Mouse (Mus musculus): ENCODE measurements at regions not wholly inside any gene's neighbourhood (a gene's known extent, or its start where the extent isn't known, plus 50 kb on each side); places are given as distances from the start of the nearest gene placed in this dataset.

- Histone ChIP-seq H3K27me3 (replicated peaks; ENCODE audit: control insufficient read depth, insufficient read depth, low read length) (no peaks in the 10 kb centered on the region), H3K4me3 (ENCODE audit: low read length) (no peak overlapping the region), H3K9me3 (ENCODE audit: control insufficient read depth, low read length) (no peaks in the 10 kb centered on the region), H3K4me2 (ENCODE audit: low read depth, low read length) (no peak overlapping the region), H3K36me3 (ENCODE audit: control insufficient read depth, insufficient read depth, low read length) (no peaks in the 10 kb centered on the region), H3K4me1 (ENCODE audit: control insufficient read depth, insufficient read depth, low read length) (no peaks in the 10 kb centered on the region), H3K9ac (ENCODE audit: low read depth, low read length) (no peak overlapping the region), H3K27ac (ENCODE audit: low read length) (no peak overlapping the region)
- ATAC-seq = no peak
- 65% methylated on average over 2 of the region's 2 CpGs for WGBS
Measured at GRCm38 (mm10) chr7:123795036-123795435, 187.6 kb upstream of the Hs3st4 start.

- no peak overlapping the region for H3K9ac ChIP-seq (ENCODE audit: low read depth, low read length)
- H3K9me3 ChIP-seq (ENCODE audit: control insufficient read depth, low read length) = no peaks in the 10 kb centered on the region
- H3K4me1 ChIP-seq (ENCODE audit: control insufficient read depth, insufficient read depth, low read length) = no peaks in the 10 kb centered on the region
- 60% methylated on average over 3 of the region's 3 CpGs for WGBS
- no peak for ATAC-seq
- no peak overlapping the region for H3K4me2 ChIP-seq (ENCODE audit: low read depth, low read length)
- no peaks in the 10 kb centered on the region for H3K36me3 ChIP-seq (ENCODE audit: control insufficient read depth, insufficient read depth, low read length)
- H3K4me3 ChIP-seq (ENCODE audit: low read length) = no peak overlapping the region
- H3K27me3 ChIP-seq (replicated peaks; ENCODE audit: control insufficient read depth, insufficient read depth, low read length) = no peaks in the 10 kb centered on the region
- no peak overlapping the region for H3K27ac ChIP-seq (ENCODE audit: low read length)
Measured at GRCm38 (mm10) chr7:123796096-123796495, 186.6 kb upstream of the Hs3st4 start.

GRCm38 (mm10) chr7:123805650-123806049, 177.0 kb upstream of the Hs3st4 start:
- Histone ChIP-seq H3K27me3 (replicated peaks; ENCODE audit: control insufficient read depth, insufficient read depth, low read length) (no peaks in the 10 kb centered on the region), H3K4me2 (ENCODE audit: low read depth, low read length) (no peak overlapping the region), H3K9me3 (ENCODE audit: control insufficient read depth, low read length) (no peaks in the 10 kb centered on the region), H3K9ac (ENCODE audit: low read depth, low read length) (no peak overlapping the region), H3K4me1 (ENCODE audit: control insufficient read depth, insufficient read depth, low read length) (no peaks in the 10 kb centered on the region), H3K27ac (ENCODE audit: low read length) (no peak overlapping the region), H3K36me3 (ENCODE audit: control insufficient read depth, insufficient read depth, low read length) (no peaks in the 10 kb centered on the region), H3K4me3 (ENCODE audit: low read length) (no peak overlapping the region)
- no peak for ATAC-seq
- WGBS = 94% methylated on average over 2 of the region's 2 CpGs

GRCm38 (mm10) chr7:123823976-123824375, 158.7 kb upstream of the Hs3st4 start:
- ATAC-seq = no peak
- no peak overlapping the region for H3K4me3 ChIP-seq (ENCODE audit: low read length)
- H3K27ac ChIP-seq (ENCODE audit: low read length) = no peak overlapping the region
- no peaks in the 10 kb centered on the region for H3K36me3 ChIP-seq (ENCODE audit: control insufficient read depth, insufficient read depth, low read length)
- H3K4me2 ChIP-seq (ENCODE audit: low read depth, low read length) = no peak overlapping the region
- no peaks in the 10 kb centered on the region for H3K9me3 ChIP-seq (ENCODE audit: control insufficient read depth, low read length)
- no peaks in the 10 kb centered on the region for H3K27me3 ChIP-seq (replicated peaks; ENCODE audit: control insufficient read depth, insufficient read depth, low read length)
- 76% methylated on average over 4 of the region's 4 CpGs for WGBS
- no peak overlapping the region for H3K9ac ChIP-seq (ENCODE audit: low read depth, low read length)
- H3K4me1 ChIP-seq (ENCODE audit: control insufficient read depth, insufficient read depth, low read length) = no peaks in the 10 kb centered on the region

GRCm38 (mm10) chr7:123826406-123826805, 156.3 kb upstream of the Hs3st4 start:
- no peaks in the 10 kb centered on the region for H3K36me3 ChIP-seq (ENCODE audit: control insufficient read depth, insufficient read depth, low read length)
- H3K4me1 ChIP-seq (ENCODE audit: control insufficient read depth, insufficient read depth, low read length) = no peaks in the 10 kb centered on the region
- no peak overlapping the region for H3K9ac ChIP-seq (ENCODE audit: low read depth, low read length)
- no peaks in the 10 kb centered on the region for H3K9me3 ChIP-seq (ENCODE audit: control insufficient read depth, low read length)
- no peak for ATAC-seq
- H3K27ac ChIP-seq (ENCODE audit: low read length) = no peak overlapping the region
- no peaks in the 10 kb centered on the region for H3K27me3 ChIP-seq (replicated peaks; ENCODE audit: control insufficient read depth, insufficient read depth, low read length)
- no peak overlapping the region for H3K4me2 ChIP-seq (ENCODE audit: low read depth, low read length)
- WGBS = 82% methylated on average over 5 of the region's 5 CpGs
- no peak overlapping the region for H3K4me3 ChIP-seq (ENCODE audit: low read length)

GRCm38 (mm10) chr7:123842552-123842951, 140.1 kb upstream of the Hs3st4 start:
- no peak for ATAC-seq
- WGBS = 90% methylated on average over 7 of the region's 7 CpGs
- H3K9ac ChIP-seq (ENCODE audit: low read depth, low read length) = no peak overlapping the region
- H3K4me1 ChIP-seq (ENCODE audit: control insufficient read depth, insufficient read depth, low read length) = no peaks in the 10 kb centered on the region
- H3K4me2 ChIP-seq (ENCODE audit: low read depth, low read length) = no peak overlapping the region
- H3K27ac ChIP-seq (ENCODE audit: low read length) = no peak overlapping the region
- H3K36me3 ChIP-seq (ENCODE audit: control insufficient read depth, insufficient read depth, low read length) = no peaks in the 10 kb centered on the region
- H3K9me3 ChIP-seq (ENCODE audit: control insufficient read depth, low read length) = no peaks in the 10 kb centered on the region
- no peaks in the 10 kb centered on the region for H3K27me3 ChIP-seq (replicated peaks; ENCODE audit: control insufficient read depth, insufficient read depth, low read length)
- no peak overlapping the region for H3K4me3 ChIP-seq (ENCODE audit: low read length)

GRCm38 (mm10) chr7:123847081-123847480, 135.6 kb upstream of the Hs3st4 start:
- Histone ChIP-seq H3K9me3 (ENCODE audit: control insufficient read depth, low read length) (no peaks in the 10 kb centered on the region), H3K4me3 (ENCODE audit: low read length) (no peak overlapping the region), H3K9ac (ENCODE audit: low read depth, low read length) (no peak overlapping the region), H3K27me3 (replicated peaks; ENCODE audit: control insufficient read depth, insufficient read depth, low read length) (no peaks in the 10 kb centered on the region), H3K27ac (ENCODE audit: low read length) (no peak overlapping the region), H3K36me3 (ENCODE audit: control insufficient read depth, insufficient read depth, low read length) (no peaks in the 10 kb centered on the region), H3K4me1 (ENCODE audit: control insufficient read depth, insufficient read depth, low read length) (no peaks in the 10 kb centered on the region), H3K4me2 (ENCODE audit: low read depth, low read length) (no peak overlapping the region)
- no peak for ATAC-seq
- 84% methylated on average over 4 of the region's 4 CpGs for WGBS

GRCm38 (mm10) chr7:123848644-123849043, 134.0 kb upstream of the Hs3st4 start:
- H3K36me3 ChIP-seq (ENCODE audit: control insufficient read depth, insufficient read depth, low read length) = no peaks in the 10 kb centered on the region
- no peaks in the 10 kb centered on the region for H3K9me3 ChIP-seq (ENCODE audit: control insufficient read depth, low read length)
- no peak for ATAC-seq
- no peak overlapping the region for H3K27ac ChIP-seq (ENCODE audit: low read length)
- H3K4me3 ChIP-seq (ENCODE audit: low read length) = no peak overlapping the region
- no peak overlapping the region for H3K4me2 ChIP-seq (ENCODE audit: low read depth, low read length)
- WGBS = 51% methylated on average over 5 of the region's 5 CpGs
- no peak overlapping the region for H3K9ac ChIP-seq (ENCODE audit: low read depth, low read length)
- no peaks in the 10 kb centered on the region for H3K4me1 ChIP-seq (ENCODE audit: control insufficient read depth, insufficient read depth, low read length)
- H3K27me3 ChIP-seq (replicated peaks; ENCODE audit: control insufficient read depth, insufficient read depth, low read length) = no peaks in the 10 kb centered on the region

- no peak overlapping the region for H3K4me3 ChIP-seq (ENCODE audit: low read length)
- H3K4me1 ChIP-seq (ENCODE audit: control insufficient read depth, insufficient read depth, low read length) = no peaks in the 10 kb centered on the region
- no peaks in the 10 kb centered on the region for H3K9me3 ChIP-seq (ENCODE audit: control insufficient read depth, low read length)
- H3K9ac ChIP-seq (ENCODE audit: low read depth, low read length) = no peak overlapping the region
- no peak for ATAC-seq
- 60% methylated on average over 3 of the region's 3 CpGs for WGBS
- no peaks in the 10 kb centered on the region for H3K36me3 ChIP-seq (ENCODE audit: control insufficient read depth, insufficient read depth, low read length)
- no peak overlapping the region for H3K4me2 ChIP-seq (ENCODE audit: low read depth, low read length)
- no peak overlapping the region for H3K27ac ChIP-seq (ENCODE audit: low read length)
- H3K27me3 ChIP-seq (replicated peaks; ENCODE audit: control insufficient read depth, insufficient read depth, low read length) = no peaks in the 10 kb centered on the region
Measured at GRCm38 (mm10) chr7:123849220-123849619, 133.4 kb upstream of the Hs3st4 start.

Data from intestine, embryonic 16.5 days (tissue).